Mouse (Mus musculus): ENCODE data around the gene Psmd13.

DNA sequence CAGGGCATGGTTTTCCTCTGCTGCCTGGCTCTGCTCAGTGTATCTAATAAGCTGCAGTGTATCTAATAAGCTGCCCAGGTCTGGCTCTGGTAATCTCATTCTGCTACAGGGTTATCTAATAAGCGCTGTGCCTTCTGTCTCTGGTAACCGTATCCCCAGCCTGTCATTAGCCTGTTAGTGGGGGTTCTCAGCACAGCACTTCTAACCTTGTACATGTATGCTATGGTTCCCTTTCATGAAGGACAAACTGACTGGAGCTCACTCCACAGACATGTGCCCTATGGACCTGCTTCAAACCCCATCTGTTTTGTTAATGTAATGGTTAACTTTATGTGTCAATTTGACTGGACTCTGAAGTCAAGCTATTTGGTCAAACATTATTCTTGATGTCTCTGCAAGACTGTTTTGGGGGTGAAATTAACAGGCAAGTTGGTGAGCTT, 23.9 kb downstream of the Psmd13 start:
- TF ChIP-seq GATA1 (IDR thresholded peaks at IDR 0.05; ENCODE audit: low read length) (no peak), TAL1 (IDR thresholded peaks at IDR 0.05; ENCODE audit: low read length) (no peak)
